Mouse (Mus musculus) brain, embryonic 14.5 days (tissue): ENCODE data around the gene Pirt. TPM values are rescaled to one million over a fixed set of nuclear protein-coding genes. Genes with fewer than 3 reads are reported as not detected.

Experiments
- DNase-seq: peaks from one replicate; pipeline ENCODE4 v3.0.0-alpha.2; 2011; ENCODE audit warnings: low read depth
- CTCF ChIP-seq: fragments of 200-500 bp; IDR thresholded peaks from 2 replicates; pipeline ENCODE4 v1.5.1; 2012; ENCODE audit warnings: inconsistent platforms, mild to moderate bottlenecking, moderate library complexity, borderline replicate concordance; ENCODE audit not compliant: insufficient read depth, insufficient read length; ENCODE audit errors: extremely low read depth
- POLR2A ChIP-seq: fragments of 200-500 bp; IDR thresholded peaks from 2 replicates; pipeline ENCODE4 v1.6.1; 2012; ENCODE audit warnings: mild to moderate bottlenecking, inconsistent platforms, borderline replicate concordance; ENCODE audit not compliant: poor library complexity, insufficient read depth, insufficient read length, severe bottlenecking; ENCODE audit errors: extremely low read depth
- polyA plus RNA-seq: library from polyadenylated mRNA; depleted of rRNA; stranded (reverse); fragments of >200 nt; gene quantifications from 2 replicates; pipeline ENCODE4 v1.2.3, GENCODE M21; 2012

Gene Pirt
- polyA plus RNA-seq, 1 experiment = 1.7 TPM

GRCm38 (mm10) chr11:66914249-66914648, 2.5 kb downstream of the Pirt start:
- TF ChIP-seq POLR2A (no peak), CTCF (peak; percentile 41; the same call in 1 of the 2 replicates)
- DNase-seq = peak; percentile 58

GRCm38 (mm10) chr11:66920012-66920411, 8.2 kb downstream of the Pirt start:
- no peak for DNase-seq
- TF ChIP-seq POLR2A (no peak), CTCF (no peak)

GRCm38 (mm10) chr11:66924095-66924823, 12.5 kb downstream of the Pirt start:
- TF ChIP-seq CTCF (no peak), POLR2A (no peak)
- DNase-seq = no peak

- DNase-seq = no peak
- no peak for TF ChIP-seq CTCF
- TF ChIP-seq POLR2A = no peak
Observed at GRCm38 (mm10) chr11:66928311-66928710, 16.5 kb downstream of the Pirt start.

- TF ChIP-seq POLR2A (no peak), CTCF (no peak)
- DNase-seq = peak; percentile 27
Observed at GRCm38 (mm10) chr11:66932827-66933599, 21.2 kb downstream of the Pirt start.

GRCm38 (mm10) chr11:66934428-66935173, 22.8 kb downstream of the Pirt start:
- DNase-seq = no peak
- no peak for TF ChIP-seq POLR2A
- TF ChIP-seq CTCF = no peak

GRCm38 (mm10) chr11:66942011-66942410, 30.2 kb downstream of the Pirt start:
- DNase-seq = no peak
- TF ChIP-seq POLR2A (no peak), CTCF (no peak)

- TF ChIP-seq POLR2A (no peak), CTCF (no peak)
- DNase-seq = no peak
Observed at GRCm38 (mm10) chr11:66945224-66945767, 33.5 kb downstream of the Pirt start.

- no peak for DNase-seq
- no peak for TF ChIP-seq POLR2A
- TF ChIP-seq CTCF = no peak
Observed at GRCm38 (mm10) chr11:66946521-66946920, 34.7 kb downstream of the Pirt start.

GRCm38 (mm10) chr11:66946922-66947321, 35.1 kb downstream of the Pirt start:
- no peak for DNase-seq
- TF ChIP-seq CTCF (no peak), POLR2A (no peak)

GRCm38 (mm10) chr11:66956303-66956702, 44.5 kb downstream of the Pirt start, which contains the start of gene Tmem238l:
TSS of gene Tmem238l (plus strand) at chr11:66956638.
- peak; percentile 6 for DNase-seq
- no peak for TF ChIP-seq CTCF
- no peak for TF ChIP-seq POLR2A

GRCm38 (mm10) chr11:66960797-66961196, 49.0 kb downstream of the Pirt start:
- TF ChIP-seq CTCF (no peak), POLR2A (no peak)
- DNase-seq = no peak
